Mouse (Mus musculus) forebrain, embryonic 16.5 days (tissue): ENCODE measurements around the gene Smad9. TPM values are rescaled to one million over a fixed set of nuclear protein-coding genes. Genes with fewer than 3 reads are reported as not detected.
A peak's percentile ranks its signal among the peaks of the same experiment; 100 is the strongest.

Experiments used
- ATAC-seq: fragments of 200-750 bp; cut with Nextera tagmentation; 2 replicates; pipeline ENCODE4 v1.8.0; 2017; ENCODE audit warnings: mild to moderate bottlenecking, moderate library complexity
- H3K27ac ChIP-seq: fragments of 300-500 bp; sonication (generic); 2 replicates; pipeline ENCODE4 v1.5.1; 2014; ENCODE audit warnings: low read length, control low read depth
- H3K27me3 ChIP-seq: fragments of 300-500 bp; sonication (generic); replicated peaks from 2 replicates; pipeline ENCODE4 v1.6.1; 2014; ENCODE audit warnings: low read length; ENCODE audit not compliant: control insufficient read depth, insufficient read depth
- H3K36me3 ChIP-seq: fragments of 300-500 bp; sonication (generic); 2 replicates; pipeline ENCODE4 v1.6.1; 2014; ENCODE audit not compliant: control insufficient read depth, insufficient read depth
- H3K4me1 ChIP-seq: fragments of 300-500 bp; sonication (generic); replicated peaks from 2 replicates; pipeline ENCODE4 v1.6.1; 2014; ENCODE audit warnings: low read length; ENCODE audit not compliant: control insufficient read depth, insufficient read depth
- H3K4me2 ChIP-seq: fragments of 300-500 bp; sonication (generic); 2 replicates; pipeline ENCODE4 v1.6.1; 2014; ENCODE audit warnings: mild to moderate bottlenecking, low read length, control low read depth
- H3K4me3 ChIP-seq: fragments of 300-500 bp; sonication (generic); replicated peaks from 2 replicates; pipeline ENCODE4 v1.5.1; 2014; ENCODE audit warnings: mild to moderate bottlenecking, low read length, control low read depth
- H3K9ac ChIP-seq: fragments of 300-500 bp; sonication (generic); replicated peaks from 2 replicates; pipeline ENCODE4 v1.6.1; 2014; ENCODE audit warnings: low read depth, low read length, control low read depth
- H3K9me3 ChIP-seq: fragments of 300-500 bp; sonication (generic); 2 replicates; pipeline ENCODE4 v1.6.1; 2016; ENCODE audit warnings: low read length; ENCODE audit not compliant: control insufficient read depth
- WGBS: fragments of 180-500 bp; shearing (Covaris S2); extraction: QIAGEN DNeasy Blood & Tissue Kit; methylation state at CpG from one replicate; pipeline ENCODE4 v1.1.7; 2014; 5-methylcytosine and 5-hydroxymethylcytosine counted together
- polyA plus RNA-seq: library from polyadenylated mRNA; unstranded; fragments of >200 nt; fragmentation: Nextera tagmentation; extraction: Ambion mirVana; gene quantifications from 2 replicates; pipeline ENCODE4 v1.2.1, GENCODE M21; 2015

The Smad9 gene
- polyA plus RNA-seq, 1 experiment from 2014 or later: 0.13 TPM

- no peak overlapping the region for H3K27ac ChIP-seq
- H3K27me3 ChIP-seq: no peaks in the 10 kb centered on the region
- H3K9ac ChIP-seq: no peak overlapping the region
- H3K4me1 ChIP-seq: no peaks in the 10 kb centered on the region
- H3K9me3 ChIP-seq: no peaks in the 10 kb centered on the region
- WGBS: 92% methylated on average over 6 of the region's 6 CpGs
- H3K4me3 ChIP-seq: no peak overlapping the region
- no peak for ATAC-seq
- H3K4me2 ChIP-seq: no peak overlapping the region
- peaks cover 36% of the 10 kb centered on the region for H3K36me3 ChIP-seq
These were observed 27.3 kb upstream of the Smad9 start for GRCm38 (mm10) chr3:54728100-54728499.

GRCm38 (mm10) chr3:54731626-54732150, 23.7 kb upstream of the Smad9 start:
- H3K27ac ChIP-seq: no peak overlapping the region
- ATAC-seq: no peak
- WGBS: 88% methylated on average over 8 of the region's 8 CpGs
- no peaks in the 10 kb centered on the region for H3K27me3 ChIP-seq
- H3K9me3 ChIP-seq: no peaks in the 10 kb centered on the region
- H3K4me3 ChIP-seq: no peak overlapping the region
- no peak overlapping the region for H3K4me2 ChIP-seq
- H3K9ac ChIP-seq: no peak overlapping the region
- peaks cover 32% of the 10 kb centered on the region for H3K36me3 ChIP-seq
- peaks cover 15% of the 10 kb centered on the region for H3K4me1 ChIP-seq

GRCm38 (mm10) chr3:54732371-54732770, 23.0 kb upstream of the Smad9 start:
- peaks cover 15% of the 10 kb centered on the region for H3K4me1 ChIP-seq
- no peak for ATAC-seq
- H3K9ac ChIP-seq: no peak overlapping the region
- WGBS: 94% methylated on average over 4 of the region's 4 CpGs
- no peak overlapping the region for H3K4me2 ChIP-seq
- peaks cover 29% of the 10 kb centered on the region for H3K36me3 ChIP-seq
- no peaks in the 10 kb centered on the region for H3K9me3 ChIP-seq
- H3K27me3 ChIP-seq: no peaks in the 10 kb centered on the region
- no peak overlapping the region for H3K4me3 ChIP-seq
- no peak overlapping the region for H3K27ac ChIP-seq

GRCm38 (mm10) chr3:54734411-54735246, 20.8 kb upstream of the Smad9 start:
- under 1% methylated on average over 83 of the region's 84 CpGs for WGBS

GRCm38 (mm10) chr3:54735247-54736046, 19.9 kb upstream of the Smad9 start, which contains the start of the genes Exosc8 and Alg5:
TSS of gene Exosc8 (minus strand) at chr3:54735393.
TSS of gene Alg5 (plus strand) at chr3:54735539.
- H3K36me3 ChIP-seq: peaks cover 3% of the 10 kb centered on the region; the same call in 1 of the 2 replicates
- no peaks in the 10 kb centered on the region for H3K9me3 ChIP-seq
- peaks cover 15% of the 10 kb centered on the region for H3K4me1 ChIP-seq
- peak within 1 kb of the TSS; percentile 88 for H3K4me2 ChIP-seq
- H3K9ac ChIP-seq: peak within 1 kb of the TSS; percentile 85
- peak; percentile 93 for ATAC-seq
- under 1% methylated on average over 55 of the region's 65 CpGs for WGBS
- H3K27ac ChIP-seq: peak within 1 kb of the TSS; percentile 97
- H3K27me3 ChIP-seq: no peaks in the 10 kb centered on the region
- peak within 1 kb of the TSS; percentile 87 for H3K4me3 ChIP-seq

More at GRCm38 (mm10) chr3:54734411-54735246, 20.8 kb upstream of the Smad9 start:
- Histone ChIP-seq H3K27ac (peak overlapping the region; percentile 97), H3K9ac (peak overlapping the region; percentile 85), H3K4me3 (peak overlapping the region; percentile 87), H3K4me2 (peak overlapping the region; percentile 88), H3K27me3 (no peaks in the 10 kb centered on the region), H3K4me1 (peaks cover 15% of the 10 kb centered on the region), H3K9me3 (no peaks in the 10 kb centered on the region), H3K36me3 (peaks cover 10% of the 10 kb centered on the region)
- peak; percentile 94 for ATAC-seq

- H3K36me3 ChIP-seq: peaks cover 3% of the 10 kb centered on the region; the same call in 1 of the 2 replicates
These were observed 19.1 kb upstream of the Smad9 start for GRCm38 (mm10) chr3:54736101-54736927.

GRCm38 (mm10) chr3:54737317-54737716, 18.1 kb upstream of the Smad9 start:
- 97% methylated on average over 8 of the region's 8 CpGs for WGBS

More at GRCm38 (mm10) chr3:54736101-54736927, 19.1 kb upstream of the Smad9 start:
- Histone ChIP-seq H3K9me3 (no peaks in the 10 kb centered on the region), H3K4me3 (peak overlapping the region; percentile 87), H3K4me1 (peaks cover 15% of the 10 kb centered on the region), H3K9ac (peak overlapping the region; percentile 85), H3K27me3 (no peaks in the 10 kb centered on the region), H3K27ac (peak overlapping the region; percentile 97), H3K4me2 (peak overlapping the region; percentile 88)
- no peak for ATAC-seq
- 49% methylated on average over 18 of the region's 18 CpGs for WGBS

GRCm38 (mm10) chr3:54741965-54742364, 13.4 kb upstream of the Smad9 start:
- H3K4me2 ChIP-seq: no peak overlapping the region
- no peaks in the 10 kb centered on the region for H3K4me1 ChIP-seq
- no peaks in the 10 kb centered on the region for H3K9me3 ChIP-seq
- no peak overlapping the region for H3K9ac ChIP-seq
- no peak overlapping the region for H3K27ac ChIP-seq
- no peak for ATAC-seq
- H3K36me3 ChIP-seq: peaks cover 44% of the 10 kb centered on the region
- no peaks in the 10 kb centered on the region for H3K27me3 ChIP-seq
- H3K4me3 ChIP-seq: no peak overlapping the region
- 97% methylated on average over 11 of the region's 11 CpGs for WGBS

More at GRCm38 (mm10) chr3:54737317-54737716, 18.1 kb upstream of the Smad9 start:
- H3K4me3 ChIP-seq: no peak overlapping the region
- ATAC-seq: no peak
- H3K4me1 ChIP-seq: peaks cover 15% of the 10 kb centered on the region
- no peak overlapping the region for H3K9ac ChIP-seq
- H3K27ac ChIP-seq: no peak overlapping the region
- no peaks in the 10 kb centered on the region for H3K27me3 ChIP-seq
- H3K36me3 ChIP-seq: peaks cover 13% of the 10 kb centered on the region
- no peak overlapping the region for H3K4me2 ChIP-seq
- no peaks in the 10 kb centered on the region for H3K9me3 ChIP-seq
